Mouse (Mus musculus) heart, embryonic 12.5 days (tissue): ENCODE results near the gene Timm44. TPM values are rescaled to one million over a fixed set of nuclear protein-coding genes. Genes with fewer than 3 reads are reported as not detected.

Experiments used
- ATAC-seq: fragments of 200-750 bp; cut with Nextera tagmentation; 2 replicates; pipeline ENCODE4 v1.8.0; 2017; ENCODE audit warnings: moderate TSS enrichment, moderate library complexity; ENCODE audit not compliant: insufficient number of reproducible peaks, low FRiP score
- H3K27ac ChIP-seq: fragments of 300-500 bp; sonication (generic); 2 replicates; pipeline ENCODE4 v1.5.1; 2016; ENCODE audit warnings: mild to moderate bottlenecking, moderate library complexity; ENCODE audit not compliant: poor library complexity, severe bottlenecking
- H3K27me3 ChIP-seq: fragments of 300-500 bp; sonication (generic); replicated peaks from 2 replicates; pipeline ENCODE4 v1.6.1; 2016; ENCODE audit warnings: mild to moderate bottlenecking, moderate library complexity
- H3K36me3 ChIP-seq: fragments of 300-500 bp; sonication (generic); 2 replicates; pipeline ENCODE4 v1.6.1; 2016; ENCODE audit warnings: mild to moderate bottlenecking, moderate library complexity
- H3K4me1 ChIP-seq: fragments of 300-500 bp; sonication (generic); replicated peaks from 2 replicates; pipeline ENCODE4 v1.6.1; 2016; ENCODE audit warnings: mild to moderate bottlenecking
- H3K4me2 ChIP-seq: fragments of 300-500 bp; sonication (generic); 2 replicates; pipeline ENCODE4 v1.6.1; 2016; ENCODE audit warnings: mild to moderate bottlenecking, moderate library complexity
- H3K4me3 ChIP-seq: fragments of 300-500 bp; sonication (generic); 2 replicates; pipeline ENCODE4 v1.5.1; 2016; ENCODE audit warnings: mild to moderate bottlenecking
- H3K9ac ChIP-seq: fragments of 300-500 bp; sonication (generic); 2 replicates; pipeline ENCODE4 v1.6.1; 2016; ENCODE audit warnings: mild to moderate bottlenecking, moderate library complexity
- H3K9me3 ChIP-seq: fragments of 300-500 bp; sonication (generic); replicated peaks from 2 replicates; pipeline ENCODE4 v1.6.1; 2016; ENCODE audit warnings: mild to moderate bottlenecking, moderate library complexity
- WGBS: fragments of 180-500 bp; shearing (Covaris S2); methylation state at CpG from one replicate; pipeline ENCODE4 v1.1.7; 2016; 5-methylcytosine and 5-hydroxymethylcytosine counted together
- polyA plus RNA-seq: library from polyadenylated mRNA; unstranded; fragments of >200 nt; fragmentation: Nextera tagmentation; extraction: Ambion mirVana; gene quantifications from 2 replicates; pipeline ENCODE4 v1.2.1, GENCODE M21; 2016

The Timm44 gene
- 59.0 and 66.8 TPM in 2 replicates for polyA plus RNA-seq

GRCm38 (mm10) chr8:4275275-4276110 lies at the start of gene Timm44:
Gene Timm44, minus strand, starts transcription at chr8:4275913.
- under 1% methylated on average over 39 of the region's 39 CpGs for WGBS

GRCm38 (mm10) chr8:4324983-4325750 lies 49.5 kb upstream of the Timm44 start, which contains the start of the genes Ccl25 and Elavl1:
Gene Ccl25, plus strand, starts transcription at chr8:4325210.
Gene Elavl1, minus strand, starts transcription at chr8:4325413.
- WGBS = under 1% methylated on average over 69 of the region's 78 CpGs
- Histone ChIP-seq H3K4me1 (peaks cover 41% of the 10 kb centered on the region), H3K4me2 (peak within 1 kb of the TSS; percentile 91), H3K4me3 (peak within 1 kb of the TSS; percentile 84), H3K27ac (peak within 1 kb of the TSS; percentile 87), H3K36me3 (peaks cover 48% of the 10 kb centered on the region), H3K9me3 (no peaks in the 10 kb centered on the region), H3K27me3 (no peaks in the 10 kb centered on the region), H3K9ac (peak within 1 kb of the TSS; percentile 97)
- peak; percentile 99 for ATAC-seq

More at GRCm38 (mm10) chr8:4275275-4276110, at the start of gene Timm44:
- Histone ChIP-seq H3K4me1 (peaks cover 9% of the 10 kb centered on the region; the same call in 1 of the 2 replicates), H3K27ac (peak within 1 kb of the TSS; percentile 32; the same call in 1 of the 2 replicates), H3K4me3 (peak within 1 kb of the TSS; percentile 61), H3K4me2 (peak within 1 kb of the TSS; percentile 73), H3K9me3 (no peaks in the 10 kb centered on the region), H3K27me3 (no peaks in the 10 kb centered on the region), H3K9ac (peak within 1 kb of the TSS; percentile 75), H3K36me3 (peaks cover 34% of the 10 kb centered on the region)
- ATAC-seq = peak; percentile 95

- H3K36me3 ChIP-seq = peaks cover 49% of the 10 kb centered on the region
Observed at GRCm38 (mm10) chr8:4324525-4324924, 48.8 kb upstream of the Timm44 start.

DNA sequence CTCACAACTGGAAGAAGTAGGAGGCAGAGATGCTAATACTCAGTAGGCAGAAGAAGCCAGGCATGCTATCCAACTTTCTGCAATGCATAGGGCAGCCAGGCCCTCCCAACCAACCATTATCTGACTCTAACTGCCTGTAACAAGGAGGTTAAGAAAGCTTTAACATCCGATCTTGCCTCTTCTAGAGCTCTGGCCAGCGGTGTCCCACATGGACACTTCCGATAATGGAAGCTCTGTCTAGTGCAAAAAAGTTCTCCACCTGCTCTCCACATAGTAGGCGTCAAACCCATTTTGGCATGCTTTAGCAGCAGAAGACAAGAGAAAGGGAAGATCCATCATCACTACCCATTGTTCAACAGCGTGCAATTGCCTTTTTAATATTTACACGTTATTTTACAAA lies 48.2 kb upstream of the Timm44 start:
- no peaks in the 10 kb centered on the region for H3K9me3 ChIP-seq
- H3K27me3 ChIP-seq = no peaks in the 10 kb centered on the region
- under 1% methylated on average over 6 of the region's 6 CpGs for WGBS
- H3K36me3 ChIP-seq = peaks cover 44% of the 10 kb centered on the region
- peak overlapping the region; percentile 84 for H3K4me3 ChIP-seq
- H3K4me1 ChIP-seq = peaks cover 49% of the 10 kb centered on the region
- ATAC-seq = no peak
- H3K4me2 ChIP-seq = peak overlapping the region; percentile 91
- H3K9ac ChIP-seq = peak overlapping the region; percentile 97
- no peak overlapping the region for H3K27ac ChIP-seq

More at GRCm38 (mm10) chr8:4324525-4324924, 48.8 kb upstream of the Timm44 start:
- peak overlapping the region; percentile 87 for H3K27ac ChIP-seq
- H3K4me1 ChIP-seq = peaks cover 45% of the 10 kb centered on the region
- peak overlapping the region; percentile 97 for H3K9ac ChIP-seq
- H3K9me3 ChIP-seq = no peaks in the 10 kb centered on the region
- WGBS = 0% methylated on average over 42 of the region's 42 CpGs
- no peaks in the 10 kb centered on the region for H3K27me3 ChIP-seq
- peak overlapping the region; percentile 84 for H3K4me3 ChIP-seq
- peak overlapping the region; percentile 91 for H3K4me2 ChIP-seq
- peak; percentile 76 for ATAC-seq

GRCm38 (mm10) chr8:4322470-4322869 lies 46.8 kb upstream of the Timm44 start:
- Histone ChIP-seq H3K4me3 (no peak overlapping the region), H3K4me2 (0 out of 2 replicates have a peak overlapping the region, but pooled peaks have one; percentile 4), H3K36me3 (peaks cover 34% of the 10 kb centered on the region), H3K27me3 (no peaks in the 10 kb centered on the region), H3K9ac (no peak overlapping the region), H3K4me1 (peaks cover 52% of the 10 kb centered on the region), H3K9me3 (no peaks in the 10 kb centered on the region), H3K27ac (no peak overlapping the region)
- WGBS = 35% methylated on average over 2 of the region's 2 CpGs
- no peak for ATAC-seq

- no peaks in the 10 kb centered on the region for H3K9me3 ChIP-seq
- 42% methylated on average over 2 of the region's 2 CpGs for WGBS
- no peak overlapping the region for H3K4me3 ChIP-seq
- no peak overlapping the region for H3K4me2 ChIP-seq
- H3K9ac ChIP-seq = no peak overlapping the region
- peaks cover 52% of the 10 kb centered on the region for H3K4me1 ChIP-seq
- no peak for ATAC-seq
- no peaks in the 10 kb centered on the region for H3K27me3 ChIP-seq
- H3K27ac ChIP-seq = no peak overlapping the region
- peaks cover 34% of the 10 kb centered on the region for H3K36me3 ChIP-seq
Observed at GRCm38 (mm10) chr8:4321031-4321430, 45.3 kb upstream of the Timm44 start.

DNA sequence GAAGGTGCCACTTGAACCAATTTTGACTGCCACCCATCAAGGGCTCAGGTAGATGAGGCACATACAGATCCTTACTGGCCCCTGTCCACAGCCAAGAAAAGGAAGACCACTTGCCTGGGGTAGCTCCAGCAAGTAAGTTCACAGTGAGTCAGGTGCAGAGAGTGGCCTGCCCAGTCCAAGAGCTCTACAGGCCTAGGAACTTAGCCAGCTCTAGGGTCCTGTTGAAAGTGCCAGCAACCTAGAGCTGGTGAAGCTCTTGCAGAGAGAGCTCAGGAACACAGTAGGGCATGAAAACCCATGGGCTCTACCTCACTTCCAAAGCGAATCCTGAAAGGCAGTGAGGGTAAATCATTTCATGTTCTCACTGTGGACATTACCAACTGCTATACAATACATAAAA lies 44.7 kb upstream of the Timm44 start:
- no peak for ATAC-seq
- WGBS = 100% methylated on average over 1 of the region's 1 CpGs
- H3K27me3 ChIP-seq = no peaks in the 10 kb centered on the region
- peaks cover 49% of the 10 kb centered on the region for H3K4me1 ChIP-seq
- peak overlapping the region; percentile 52; the same call in 1 of the 2 replicates for H3K27ac ChIP-seq
- H3K4me2 ChIP-seq = no peak overlapping the region
- H3K36me3 ChIP-seq = peaks cover 34% of the 10 kb centered on the region
- 0 out of 2 replicates have a peak overlapping the region, but pooled peaks have one; percentile 14 for H3K9ac ChIP-seq
- H3K4me3 ChIP-seq = no peak overlapping the region
- H3K9me3 ChIP-seq = no peaks in the 10 kb centered on the region

DNA sequence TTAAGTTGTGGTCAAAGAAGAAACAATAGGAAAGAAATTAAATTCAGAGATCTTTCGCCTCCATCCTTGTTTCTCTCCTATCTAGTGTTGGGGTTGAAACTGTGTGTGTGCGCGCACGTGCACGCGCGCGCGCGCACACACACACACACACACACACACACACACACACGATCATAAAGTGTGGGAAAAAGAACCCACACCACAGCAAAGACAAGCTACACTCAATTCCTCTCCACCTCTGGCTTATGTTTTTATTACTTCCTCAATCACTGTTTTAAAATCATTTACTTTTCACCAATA lies 43.8 kb upstream of the Timm44 start:
- WGBS = 97% methylated on average over 11 of the region's 11 CpGs

GRCm38 (mm10) chr8:4318796-4319572 lies 43.3 kb upstream of the Timm44 start:
- Histone ChIP-seq H3K4me2 (no peak overlapping the region), H3K36me3 (peaks cover 34% of the 10 kb centered on the region), H3K9ac (no peak overlapping the region), H3K27me3 (no peaks in the 10 kb centered on the region), H3K27ac (no peak overlapping the region), H3K4me1 (peaks cover 49% of the 10 kb centered on the region), H3K9me3 (no peaks in the 10 kb centered on the region), H3K4me3 (no peak overlapping the region)
- 77% methylated on average over 2 of the region's 2 CpGs for WGBS
- no peak for ATAC-seq

More for the DNA sequence above, 43.8 kb upstream of the Timm44 start:
- H3K27ac ChIP-seq = no peak overlapping the region
- no peak overlapping the region for H3K4me2 ChIP-seq
- ATAC-seq = no peak
- H3K9me3 ChIP-seq = no peaks in the 10 kb centered on the region
- peaks cover 49% of the 10 kb centered on the region for H3K4me1 ChIP-seq
- H3K4me3 ChIP-seq = no peak overlapping the region
- no peaks in the 10 kb centered on the region for H3K27me3 ChIP-seq
- H3K36me3 ChIP-seq = peaks cover 34% of the 10 kb centered on the region
- H3K9ac ChIP-seq = no peak overlapping the region

DNA sequence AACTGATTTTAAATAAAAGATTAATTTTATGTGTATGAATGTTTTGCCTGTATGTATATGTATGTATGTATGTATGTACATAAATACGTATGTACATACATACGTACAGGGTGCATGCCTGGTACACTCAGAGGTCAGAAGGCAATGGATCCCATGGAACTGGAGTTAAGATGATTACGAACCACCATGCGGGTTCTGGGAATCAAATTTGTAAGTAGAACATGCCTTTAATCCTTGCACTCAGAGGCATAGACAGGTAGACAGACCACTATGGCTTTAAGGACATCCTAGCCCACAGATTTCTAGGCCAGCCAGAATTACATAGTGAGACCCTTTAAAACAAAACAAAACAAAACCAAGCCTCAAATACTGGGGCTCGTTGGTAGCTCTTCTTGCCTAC lies 42.4 kb upstream of the Timm44 start:
- no peak overlapping the region for H3K9ac ChIP-seq
- H3K27ac ChIP-seq = no peak overlapping the region
- 86% methylated on average over 5 of the region's 5 CpGs for WGBS
- H3K9me3 ChIP-seq = no peaks in the 10 kb centered on the region
- H3K36me3 ChIP-seq = peaks cover 34% of the 10 kb centered on the region
- no peak overlapping the region for H3K4me3 ChIP-seq
- no peaks in the 10 kb centered on the region for H3K27me3 ChIP-seq
- ATAC-seq = no peak
- peaks cover 43% of the 10 kb centered on the region for H3K4me1 ChIP-seq
- H3K4me2 ChIP-seq = no peak overlapping the region
